Mouse (Mus musculus) MEL (cell line): ENCODE measurements around the gene Rpl26. TPM values are rescaled to one million over a fixed set of nuclear protein-coding genes. Genes with fewer than 3 reads are reported as not detected.

ENCODE experiments used
- DNase-seq: peaks from one replicate; pipeline ENCODE4 v3.0.0; 2011; ENCODE audit warnings: low read depth, low spot score
- H3K27ac ChIP-seq: 2 replicates; pipeline ENCODE4 v1.5.1; 2012; ENCODE audit warnings: low read depth, mild to moderate bottlenecking, control low read depth, low read length, moderate library complexity; ENCODE audit not compliant: control insufficient read depth
- H3K27me3 ChIP-seq, 2 experiments: fragments of 150-350 bp in 1 of 2; sonication (generic) in 1 of 2; 2 replicates each; pipeline ENCODE4 v1.6.1; 2012; ENCODE audit warnings: low read length in 2 of 2, mild to moderate bottlenecking in 2 of 2, improper control_type of control experiment in 1 of 2, moderate library complexity in 1 of 2; ENCODE audit not compliant: insufficient read depth in 2 of 2, control insufficient read depth in 1 of 2
- H3K36me3 ChIP-seq, 2 experiments: 2 replicates each; pipeline ENCODE4 v1.6.1; 2012 to 2014; ENCODE audit warnings: low read length in 2 of 2, improper control_type of control experiment in 1 of 2, inconsistent platforms in 1 of 2, mild to moderate bottlenecking in 1 of 2; ENCODE audit not compliant: insufficient read depth in 2 of 2, control insufficient read depth in 1 of 2
- H3K4me1 ChIP-seq, 2 experiments: fragments of 150-350 bp in 1 of 2; sonication (generic) in 1 of 2; 2 replicates each; pipeline ENCODE4 v1.6.1; 2012; ENCODE audit warnings: low read length in 2 of 2, improper control_type of control experiment in 1 of 2, mild to moderate bottlenecking in 1 of 2; ENCODE audit not compliant: insufficient read depth in 2 of 2, control insufficient read depth in 1 of 2
- H3K4me3 ChIP-seq, 2 experiments: fragments of 150-350 bp in 1 of 2; sonication (generic) in 1 of 2; 2 replicates each; pipeline ENCODE4 v1.5.1; 2012; ENCODE audit warnings: low read depth in 2 of 2, low read length in 2 of 2, mild to moderate bottlenecking in 2 of 2, moderate library complexity in 2 of 2, control low read depth in 1 of 2, improper control_type of control experiment in 1 of 2; ENCODE audit not compliant: control insufficient read depth in 1 of 2, insufficient read depth in 1 of 2
- H3K79me2 ChIP-seq: 2 replicates; pipeline ENCODE4 v1.6.1; 2012; ENCODE audit warnings: mild to moderate bottlenecking, low read length, moderate library complexity; ENCODE audit not compliant: control insufficient read depth, poor library complexity, insufficient read depth
- H3K9ac ChIP-seq: 2 replicates; pipeline ENCODE4 v1.6.1; 2012; ENCODE audit warnings: low read depth, mild to moderate bottlenecking, control low read depth, low read length, moderate library complexity; ENCODE audit not compliant: control insufficient read depth, poor library complexity, severe bottlenecking
- H3K9me3 ChIP-seq: fragments of 150-350 bp; sonication (generic); replicated peaks from 2 replicates; pipeline ENCODE4 v1.6.1; 2012; ENCODE audit warnings: mild to moderate bottlenecking, low read length, improper control_type of control experiment, moderate library complexity; ENCODE audit not compliant: insufficient read depth
- BHLHE40 ChIP-seq: IDR thresholded peaks from 2 replicates; pipeline ENCODE4 v1.6.1; 2012; ENCODE audit warnings: low read depth, mild to moderate bottlenecking, inconsistent platforms, low read length, improper control_type of control experiment, borderline replicate concordance
- CHD1 ChIP-seq: IDR thresholded peaks from 2 replicates; pipeline ENCODE4 v1.6.1; 2012; ENCODE audit warnings: low read depth, mild to moderate bottlenecking, inconsistent platforms, low read length, improper control_type of control experiment
- CHD2 ChIP-seq: IDR thresholded peaks from 2 replicates; pipeline ENCODE4 v1.6.1; 2011; ENCODE audit warnings: low read length, improper control_type of control experiment
- E2F4 ChIP-seq: IDR thresholded peaks from 2 replicates; pipeline ENCODE4 v1.6.1; 2011; ENCODE audit warnings: low read depth, low read length, improper control_type of control experiment, borderline replicate concordance
- ELF1 ChIP-seq: IDR thresholded peaks from 2 replicates; pipeline ENCODE4 v1.6.1; 2014; ENCODE audit warnings: low read depth, mild to moderate bottlenecking, inconsistent platforms, low read length, improper control_type of control experiment, moderate library complexity
- EP300 ChIP-seq, 2 experiments: IDR thresholded peaks; 2 replicates each; pipeline ENCODE4 v1.6.1; 2011; ENCODE audit warnings: improper control_type of control experiment in 2 of 2, low read length in 2 of 2, low read depth in 1 of 2, mild to moderate bottlenecking in 1 of 2
- GABPA ChIP-seq: IDR thresholded peaks from 2 replicates; pipeline ENCODE4 v1.6.1; 2012; ENCODE audit warnings: low read depth, mild to moderate bottlenecking, inconsistent platforms, low read length, improper control_type of control experiment, moderate library complexity
- GATA1 ChIP-seq: IDR thresholded peaks from 2 replicates; pipeline ENCODE4 v1.6.1; 2011; ENCODE audit warnings: low read depth, low read length, improper control_type of control experiment
- KAT2A ChIP-seq: conservative IDR thresholded peaks from 2 replicates; pipeline ENCODE4 v1.6.1; 2012; ENCODE audit warnings: low read depth, low read length, improper control_type of control experiment, inconsistent platforms
- MAX ChIP-seq: IDR thresholded peaks from 2 replicates; pipeline ENCODE4 v1.6.1; 2011; ENCODE audit warnings: low read length, improper control_type of control experiment
- MAZ ChIP-seq: IDR thresholded peaks from 2 replicates; pipeline ENCODE4 v1.6.1; 2012; ENCODE audit warnings: low read depth, mild to moderate bottlenecking, inconsistent platforms, low read length, improper control_type of control experiment
- MEF2A ChIP-seq: IDR thresholded peaks from 2 replicates; pipeline ENCODE4 v1.6.1; 2014; ENCODE audit warnings: low read depth, mild to moderate bottlenecking, inconsistent platforms, low read length, improper control_type of control experiment; ENCODE audit not compliant: poor library complexity, insufficient replicate concordance, severe bottlenecking; ENCODE audit errors: extremely low read depth
- MYB ChIP-seq: IDR thresholded peaks from 2 replicates; pipeline ENCODE4 v1.6.1; 2011; ENCODE audit warnings: mild to moderate bottlenecking, low read depth, low read length, improper control_type of control experiment
- MYC ChIP-seq: IDR thresholded peaks from 2 replicates; pipeline ENCODE4 v1.6.1; 2011; ENCODE audit warnings: low read depth, mild to moderate bottlenecking, low read length, improper control_type of control experiment, moderate library complexity
- NRF1 ChIP-seq: IDR thresholded peaks from 2 replicates; pipeline ENCODE4 v1.6.1; 2014; ENCODE audit warnings: low read depth, mild to moderate bottlenecking, inconsistent platforms, low read length, improper control_type of control experiment, moderate library complexity; ENCODE audit not compliant: poor library complexity, insufficient read depth, severe bottlenecking
- RCOR1 ChIP-seq: IDR thresholded peaks from 2 replicates; pipeline ENCODE4 v1.6.1; 2012; ENCODE audit warnings: low read depth, mild to moderate bottlenecking, inconsistent platforms, low read length, improper control_type of control experiment
- USF2 ChIP-seq, 2 experiments: IDR thresholded peaks; 2 replicates each; pipeline ENCODE4 v1.6.1; 2011 to 2012; ENCODE audit warnings: improper control_type of control experiment in 2 of 2, low read length in 2 of 2, borderline replicate concordance in 1 of 2, inconsistent platforms in 1 of 2, low read depth in 1 of 2, mild to moderate bottlenecking in 1 of 2; ENCODE audit not compliant: insufficient read depth in 1 of 2
- ZKSCAN1 ChIP-seq: IDR thresholded peaks from 2 replicates; pipeline ENCODE4 v1.6.1; 2012; ENCODE audit warnings: low read depth, mild to moderate bottlenecking, inconsistent platforms, low read length, improper control_type of control experiment, moderate library complexity
- ZMIZ1 ChIP-seq: IDR thresholded peaks from 2 replicates; pipeline ENCODE4 v1.6.1; 2012; ENCODE audit warnings: low read depth, mild to moderate bottlenecking, inconsistent platforms, low read length, improper control_type of control experiment, moderate library complexity
- ZNF384 ChIP-seq: IDR thresholded peaks from 2 replicates; pipeline ENCODE4 v1.6.1; 2012; ENCODE audit warnings: low read depth, mild to moderate bottlenecking, inconsistent platforms, low read length, improper control_type of control experiment
- polyA plus RNA-seq, 2 experiments: library from polyadenylated mRNA; stranded (reverse) in 1 of 2; unstranded in 1 of 2; fragments of >175 nt in 1 of 2; fragments of >200 nt in 1 of 2; gene quantifications; 2 replicates each; pipeline versions ENCODE4 v1.2.1 to v1.2.4; 2012; ENCODE audit warnings: low replicate concordance in 2 of 2, low read depth in 1 of 2; ENCODE audit not compliant: insufficient read length in 2 of 2, insufficient read depth in 1 of 2, missing spikeins in 1 of 2
- total RNA-seq: library from RNA; depleted of rRNA; stranded (reverse); fragments of 300-350 nt; gene quantifications from 2 replicates; pipeline ENCODE4 v1.2.3, GENCODE M21; 2012

The Rpl26 gene
- total and polyA plus RNA-seq, 3 experiments: 3,167 to 5,512 TPM; not detected in 1

- TF ChIP-seq RCOR1 (no peak), ZNF384 (peak; percentile 54), KAT2A (no peak), ELF1 (peak; percentile 67; the same call in 1 of the 2 replicates), ZMIZ1 (no peak), E2F4 (no peak), MYB (no peak)
Measured at GRCm38 (mm10) chr11:68892233-68892832, 9.1 kb upstream of the Rpl26 start (continued).

- TF ChIP-seq CHD1: no peak
- no peak for TF ChIP-seq MYC
- no peak for TF ChIP-seq MAX
- no peak for TF ChIP-seq GABPA
- TF ChIP-seq MEF2A: no peak
- TF ChIP-seq ZKSCAN1: no peak
- TF ChIP-seq KAT2A: no peak
- no peak for TF ChIP-seq GATA1
- TF ChIP-seq ZMIZ1: no peak
- no peak for TF ChIP-seq CHD2
- no peak for TF ChIP-seq ELF1
- TF ChIP-seq NRF1: no peak
- TF ChIP-seq MAZ: no peak
- no peak for TF ChIP-seq EP300 (IDR thresholded peaks at IDR 0.05; ENCODE audit: low read depth in 1 of 2, low read length in 2 of 2)
- no peak for TF ChIP-seq USF2 (IDR thresholded peaks at IDR 0.05; ENCODE audit: borderline replicate concordance in 1 of 2, insufficient read depth in 1 of 2, low read depth in 1 of 2, low read length in 2 of 2)
- TF ChIP-seq BHLHE40: no peak
- Histone ChIP-seq H3K4me1 (peaks cover 6 to 57% of the 10 kb centered on the region in 2 experiments), H3K27me3 (no peaks in the 10 kb centered on the region), H3K9ac (no peak overlapping the region), H3K4me3 (no peak overlapping the region), H3K9me3 (no peaks in the 10 kb centered on the region), H3K79me2 (no peaks in the 10 kb centered on the region), H3K36me3 (peaks cover 0 to 30% of the 10 kb centered on the region in 2 experiments; a peak in 2 of 4 replicates), H3K27ac (no peak overlapping the region)
- DNase-seq: no peak
Measured at GRCm38 (mm10) chr11:68893911-68894464, 7.4 kb upstream of the Rpl26 start.
